Mouse (Mus musculus) c-Kit-negative CD71-positive TER-119-positive erythroid progenitor cells, embryonic 14.5 days (primary cell): ENCODE measurements at regions not wholly inside any gene's neighbourhood (a gene's known extent, or its start where the extent isn't known, plus 50 kb on each side); places are given as distances from the start of the nearest gene placed in this dataset.

Source experiments
- DNase-seq: peaks from one replicate; pipeline ENCODE4 v3.0.0-alpha.2; 2013; ENCODE audit warnings: low read depth, low spot score

DNA sequence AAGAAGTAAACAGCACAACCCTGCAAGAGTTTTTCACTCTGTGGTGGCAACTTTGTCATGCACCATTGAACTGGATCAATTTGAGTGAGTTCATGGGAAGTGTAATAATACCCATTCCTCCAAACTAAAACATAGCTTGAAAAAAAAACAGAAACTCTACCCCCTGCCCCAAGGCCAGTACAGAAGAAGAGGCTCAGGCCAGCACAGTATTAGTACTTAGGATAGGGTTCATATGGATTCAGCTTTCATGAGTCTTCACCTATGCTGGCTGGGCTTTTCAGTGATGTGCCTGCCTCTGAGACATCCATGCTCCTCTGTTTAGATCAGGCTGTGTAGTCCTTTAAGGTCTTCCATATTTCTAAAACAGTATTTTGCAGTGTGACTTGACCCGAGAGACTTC, 270.6 kb downstream of the 1190002N15Rik start:
- no peak for DNase-seq

DNA sequence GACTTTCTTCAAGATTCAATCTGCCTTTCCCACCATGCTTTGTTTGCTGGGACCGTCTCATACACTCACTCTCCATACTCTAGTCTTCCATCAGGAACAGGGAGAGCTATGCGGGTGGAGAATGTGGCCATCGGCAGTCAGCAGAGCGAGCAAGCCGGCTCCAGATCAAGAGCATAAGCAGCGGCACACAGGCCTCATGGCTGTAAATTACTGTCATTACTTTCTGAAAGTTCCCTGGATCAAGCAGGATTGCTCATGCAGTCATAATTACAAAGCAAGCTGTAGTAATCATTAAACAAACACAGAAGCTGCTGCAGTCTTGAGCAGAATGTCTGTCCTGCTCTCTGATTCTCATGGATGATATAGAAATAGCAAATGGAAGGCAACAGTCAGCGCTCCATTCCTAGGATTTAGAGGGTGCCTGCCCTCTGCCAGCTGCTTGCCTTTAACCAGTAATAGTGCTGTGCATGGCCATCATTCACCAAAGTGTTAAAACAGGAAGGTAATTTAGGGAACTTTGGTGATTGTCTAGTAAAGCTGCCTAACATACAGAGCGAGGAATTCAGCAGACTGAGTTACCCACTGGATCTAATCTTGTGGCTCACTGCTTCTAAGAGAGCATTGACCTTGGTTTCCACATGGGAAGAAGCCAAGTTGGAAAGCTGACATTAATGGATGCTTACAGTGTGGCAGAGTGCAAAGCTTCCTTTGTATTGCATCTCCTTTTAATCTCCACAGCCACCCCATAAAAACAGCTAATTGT, 298.2 kb downstream of the 1190002N15Rik start:
- no peak for DNase-seq

DNA sequence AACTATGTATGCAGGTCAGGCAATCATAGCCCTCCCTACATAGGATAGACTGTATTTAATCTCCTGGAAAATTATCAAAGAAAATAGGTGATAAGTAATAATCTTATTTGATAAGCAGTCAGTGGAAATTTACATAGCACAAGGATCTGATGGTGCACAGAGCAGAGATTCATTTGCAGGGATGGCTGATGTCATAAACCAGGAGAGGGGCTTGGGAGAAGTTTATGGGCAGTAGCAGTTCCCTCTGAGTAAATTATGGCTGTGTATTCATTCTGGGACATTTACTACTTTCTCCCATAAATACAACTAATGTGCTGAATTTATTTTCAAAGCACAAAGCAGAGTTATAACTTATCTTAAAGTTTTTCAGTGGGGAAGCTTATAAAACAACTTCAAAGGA, 299.3 kb downstream of the 1190002N15Rik start:
- DNase-seq, result no peak

DNA sequence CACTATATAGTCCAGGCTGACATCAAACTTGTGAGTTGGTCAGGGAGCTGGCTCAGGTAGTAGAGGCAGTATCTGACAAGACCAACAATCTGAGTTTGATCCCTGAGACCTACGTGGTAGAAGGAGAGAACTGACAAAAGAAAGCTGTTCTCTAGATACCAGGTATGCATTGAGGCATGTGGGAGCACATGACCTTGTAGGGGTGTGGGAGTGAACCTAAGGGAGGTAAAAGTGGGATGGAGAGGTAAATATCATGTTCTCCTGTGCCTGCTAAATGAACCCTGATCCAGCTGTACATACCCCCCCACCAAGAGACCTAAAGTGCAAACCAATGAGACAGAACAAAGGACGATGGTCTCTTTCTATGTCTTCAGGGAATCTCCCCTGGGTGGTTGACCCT, 308.3 kb downstream of the 1190002N15Rik start:
- DNase-seq, result no peak

DNA sequence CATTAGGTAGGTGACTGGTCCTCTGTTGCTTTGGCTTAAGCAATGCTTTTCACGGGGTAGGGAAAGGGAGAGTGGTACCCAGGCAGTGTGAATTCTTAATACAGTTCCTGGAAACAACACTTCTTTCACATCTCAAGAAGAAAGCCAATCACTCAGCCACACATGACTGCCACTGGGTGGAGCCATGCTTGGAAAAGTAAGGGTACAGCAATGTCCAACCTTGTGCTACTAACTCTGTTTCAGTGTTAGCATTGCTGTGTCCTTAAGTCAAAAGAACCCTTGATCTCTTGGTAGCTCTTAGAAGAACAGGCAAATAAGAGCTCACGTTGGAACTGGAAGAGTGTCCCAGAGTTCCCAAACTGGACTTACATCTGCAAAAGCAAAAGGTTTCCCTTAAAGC, 318.8 kb downstream of the 1190002N15Rik start:
- DNase-seq, result no peak

DNA sequence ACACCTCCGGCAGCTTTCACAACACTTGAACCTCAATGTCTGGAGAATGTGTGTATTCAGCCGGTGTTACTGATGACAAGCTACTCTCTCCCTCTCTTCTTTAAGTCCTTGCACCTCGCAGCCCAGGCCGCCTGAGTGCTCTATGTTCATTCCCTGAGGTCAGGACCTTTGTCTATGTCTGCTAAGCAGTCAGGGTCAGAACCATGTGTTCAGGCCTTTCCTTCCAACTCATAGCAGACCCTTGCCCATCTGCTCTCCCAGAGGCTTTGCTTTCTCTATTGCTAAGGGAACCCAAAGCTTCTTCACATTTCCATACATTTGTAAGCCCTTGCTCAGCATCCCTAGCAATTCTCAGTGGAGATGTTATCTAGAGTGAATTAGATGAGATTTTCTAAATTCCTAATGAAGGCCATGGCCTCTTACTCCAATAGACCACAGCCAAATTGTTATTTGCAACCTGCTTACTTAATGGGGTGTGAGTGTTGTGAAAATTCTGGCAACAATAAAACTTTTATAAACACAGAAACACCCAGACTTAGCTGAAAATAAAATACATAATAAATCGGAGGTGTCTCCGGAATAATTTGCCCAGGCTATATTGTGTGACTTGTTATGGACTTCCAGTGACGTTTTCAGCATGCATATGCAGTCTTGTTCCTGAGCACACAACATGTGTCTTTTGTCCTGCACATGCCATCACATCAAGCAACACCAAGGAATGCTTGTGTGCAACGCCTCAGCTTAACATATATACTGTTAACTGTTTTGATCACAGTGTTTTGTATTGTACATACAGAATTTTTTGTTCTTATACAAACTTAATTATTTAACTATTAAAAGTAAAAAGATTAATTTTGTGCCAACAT, 321.2 kb downstream of the 1190002N15Rik start:
- no peak for DNase-seq

DNA sequence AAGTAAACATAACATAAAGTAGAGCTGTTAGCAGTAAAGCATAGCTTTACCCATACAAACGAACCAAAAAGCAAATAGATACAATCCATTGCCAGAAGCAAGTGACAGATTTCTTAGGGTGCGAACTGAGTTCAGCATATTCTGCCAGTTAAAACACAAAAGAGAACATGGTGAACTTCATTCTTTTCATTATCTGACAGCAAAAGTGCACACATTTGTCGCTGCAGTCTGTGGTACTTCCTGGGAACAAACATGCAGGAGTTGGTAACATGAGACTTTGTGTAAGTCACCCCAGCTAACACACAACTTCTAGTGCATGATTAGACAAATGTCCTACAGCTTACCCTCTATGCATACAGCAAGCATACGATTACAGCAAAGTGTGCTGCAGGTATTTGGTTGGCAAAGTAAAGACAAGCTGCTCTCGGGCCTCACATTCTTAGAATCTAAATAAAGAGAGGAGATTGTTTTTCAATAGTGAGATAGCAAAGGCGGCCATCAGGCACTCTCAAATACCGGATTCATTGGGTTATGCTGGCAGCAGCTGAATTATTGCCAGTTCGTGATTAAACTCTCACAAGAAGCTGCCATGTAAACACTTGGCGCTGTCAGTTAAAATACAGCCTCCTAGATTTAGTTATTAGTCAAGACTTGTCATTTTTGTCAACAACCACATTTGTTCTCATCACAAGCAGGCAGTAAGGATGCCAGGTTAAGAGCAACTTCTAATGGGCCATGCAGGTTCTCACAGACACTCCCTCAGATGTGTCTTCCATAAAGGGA, 327.2 kb downstream of the 1190002N15Rik start:
- no peak for DNase-seq

DNA sequence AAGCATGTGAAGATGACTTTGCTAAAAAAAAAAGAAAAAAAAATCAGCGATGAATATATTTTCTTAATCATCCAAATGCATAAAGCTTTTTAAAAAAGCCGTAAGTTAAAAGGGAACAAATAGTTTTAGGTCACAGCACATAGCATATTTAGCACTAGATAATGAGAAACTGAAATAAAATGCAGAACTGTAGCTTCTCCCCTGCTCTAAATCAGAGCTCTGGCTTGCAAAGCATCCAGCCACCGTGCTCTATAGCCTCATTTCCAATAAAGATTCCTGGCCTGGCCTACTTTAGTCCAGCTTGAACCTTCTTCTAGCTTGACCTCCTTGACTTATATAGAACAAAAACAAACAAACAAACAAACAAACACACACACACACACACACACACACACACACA, 328.9 kb downstream of the 1190002N15Rik start:
- DNase-seq, result no peak

DNA sequence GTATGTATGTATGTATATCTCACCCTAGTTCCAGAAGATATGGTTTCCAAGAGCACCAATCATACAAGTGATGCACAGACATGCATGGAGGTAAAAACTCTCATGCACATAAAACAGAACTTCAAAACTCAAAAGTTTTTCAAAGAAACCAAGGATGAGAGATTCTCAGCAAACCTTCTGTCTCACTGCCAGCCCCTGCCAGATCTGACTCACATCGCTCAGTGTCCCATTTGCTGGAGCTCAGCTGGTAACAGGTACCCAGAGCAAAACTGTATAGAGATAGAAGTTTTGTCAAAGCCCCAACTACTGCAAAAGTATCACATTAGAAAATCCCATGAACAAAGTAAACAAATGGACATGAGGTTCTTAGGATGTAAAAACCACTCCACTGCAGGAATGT, 337.0 kb downstream of the 1190002N15Rik start:
- no peak for DNase-seq

DNA sequence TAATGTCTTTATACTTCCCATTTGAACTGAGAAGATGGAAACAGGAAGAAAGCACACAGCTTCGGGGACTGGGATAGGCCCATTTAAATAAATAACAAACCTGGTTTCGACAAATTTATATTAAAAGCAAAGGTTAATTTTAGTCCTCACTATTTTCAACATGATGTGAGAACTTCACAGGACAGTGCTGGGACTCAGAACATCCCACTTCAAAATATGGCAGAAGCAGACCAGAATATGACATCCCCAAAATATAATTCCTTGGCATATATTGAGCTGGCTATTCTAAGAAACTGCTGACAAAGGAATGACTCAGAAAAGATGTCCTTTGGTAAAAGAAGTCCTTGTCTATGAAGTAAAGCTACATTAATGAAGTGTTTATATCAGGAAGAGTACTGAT, 338.0 kb downstream of the 1190002N15Rik start:
- no peak for DNase-seq

DNA sequence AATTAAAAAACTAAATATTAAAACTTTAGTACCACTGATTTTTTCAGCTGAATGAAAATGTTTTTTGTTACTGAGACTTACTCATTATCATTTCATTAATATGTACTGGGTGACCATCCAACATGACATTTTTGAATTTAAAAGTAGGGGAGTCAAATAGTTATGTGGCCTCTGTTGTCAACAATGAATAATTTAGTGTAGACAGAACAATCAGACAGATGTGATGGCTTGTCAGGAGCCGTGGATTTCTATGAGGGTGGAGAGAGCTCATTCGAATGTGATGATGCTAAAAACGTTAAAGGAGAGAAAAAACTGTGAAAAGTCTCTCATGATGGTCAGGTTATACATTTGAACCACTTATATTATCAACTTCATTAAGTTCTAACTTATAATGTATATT, 346.8 kb downstream of the 1190002N15Rik start:
- no peak for DNase-seq

DNA sequence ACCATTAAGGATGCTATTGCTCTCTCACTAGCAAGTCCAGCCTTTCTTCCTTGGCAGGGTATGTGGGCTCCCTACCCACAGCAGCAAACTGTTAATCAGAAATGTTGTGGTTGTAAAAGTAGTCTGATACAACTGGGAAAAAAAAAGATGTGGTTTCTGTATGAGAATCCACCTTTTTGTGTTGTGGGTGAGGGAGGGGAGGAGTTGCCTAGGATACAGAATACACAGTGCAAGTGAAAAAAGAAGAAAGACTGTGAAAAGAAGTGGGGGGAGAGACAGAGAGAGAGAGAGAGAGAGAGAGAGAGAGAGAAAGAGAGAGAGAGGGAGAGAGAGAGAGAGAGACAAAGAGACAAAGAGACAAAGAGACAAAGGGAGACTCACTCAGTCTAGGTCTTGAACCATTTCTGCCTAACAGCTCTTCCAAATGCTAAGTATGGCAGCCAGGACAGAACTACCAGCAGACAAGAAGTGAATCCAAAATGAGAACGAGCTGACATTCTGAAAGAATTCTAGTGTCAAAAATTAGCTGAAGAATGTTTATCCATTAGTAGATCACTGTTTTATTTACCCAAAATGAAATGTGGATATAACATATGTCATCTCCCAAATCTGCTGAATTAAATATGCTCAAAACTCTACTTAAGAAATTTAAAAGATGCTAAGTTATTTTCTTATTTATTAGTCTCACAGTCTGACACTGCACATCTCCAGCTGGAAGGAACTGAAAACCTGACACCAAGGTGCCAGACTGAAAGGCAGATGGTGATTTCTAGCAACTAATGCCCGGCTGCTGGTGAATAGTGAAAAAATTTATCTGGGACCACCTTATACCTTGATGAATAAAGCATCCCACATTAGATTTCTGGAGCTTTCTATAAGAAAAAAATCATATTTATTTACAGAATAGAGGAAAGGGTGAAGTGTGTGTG, 347.7 kb downstream of the 1190002N15Rik start:
- no peak for DNase-seq

DNA sequence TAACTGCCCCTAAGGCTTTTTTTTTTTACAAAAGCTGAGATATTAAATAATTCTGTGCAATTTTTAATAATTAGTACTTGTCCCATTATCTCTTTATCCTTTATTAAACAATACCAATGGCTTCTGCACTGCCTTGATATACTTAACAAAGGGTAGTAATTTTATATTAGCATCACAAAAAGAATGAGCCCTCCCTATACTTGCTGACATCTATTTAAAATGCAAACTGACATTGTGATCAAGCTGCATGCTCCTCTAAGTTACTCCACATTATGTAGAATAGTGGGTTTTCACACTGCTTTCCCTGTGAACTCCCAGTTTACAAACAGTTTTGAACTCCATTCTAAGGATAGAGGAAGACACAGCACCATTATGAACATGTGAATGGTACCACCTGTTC, 349.8 kb downstream of the 1190002N15Rik start:
- no peak for DNase-seq

DNA sequence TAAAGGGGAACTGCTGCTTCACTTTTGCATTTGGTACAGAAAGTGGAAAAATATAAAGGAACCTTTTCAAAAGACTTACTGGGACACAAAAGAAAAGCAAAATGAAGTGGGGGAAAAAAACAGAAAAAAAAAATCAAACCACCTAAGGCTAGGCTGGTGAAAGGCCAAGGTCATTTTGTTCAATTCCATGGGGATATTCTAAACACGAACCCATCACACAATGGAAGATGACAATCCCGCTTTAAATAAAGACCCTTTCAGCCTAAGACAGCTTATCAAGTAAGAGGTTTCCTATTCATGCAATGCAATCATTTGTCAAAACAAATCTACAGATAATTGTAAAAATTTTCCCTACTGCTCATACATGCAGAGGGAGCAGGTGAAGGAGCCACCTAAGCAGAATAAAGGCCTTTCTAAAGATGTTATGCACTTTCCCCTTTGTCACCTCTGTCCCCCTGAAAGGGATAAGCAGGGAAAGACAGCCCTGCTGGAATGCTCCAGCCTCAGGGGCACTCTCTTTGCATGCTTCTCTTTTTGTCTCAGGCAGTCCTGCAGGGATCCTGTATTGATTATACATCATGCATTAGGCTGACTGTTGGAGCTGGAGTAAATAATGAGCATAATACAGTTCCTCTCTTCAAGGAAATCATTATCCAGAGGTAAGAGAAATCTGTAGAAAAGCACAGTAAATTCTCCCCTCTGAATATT, 367.8 kb downstream of the 1190002N15Rik start:
- no peak for DNase-seq

DNA sequence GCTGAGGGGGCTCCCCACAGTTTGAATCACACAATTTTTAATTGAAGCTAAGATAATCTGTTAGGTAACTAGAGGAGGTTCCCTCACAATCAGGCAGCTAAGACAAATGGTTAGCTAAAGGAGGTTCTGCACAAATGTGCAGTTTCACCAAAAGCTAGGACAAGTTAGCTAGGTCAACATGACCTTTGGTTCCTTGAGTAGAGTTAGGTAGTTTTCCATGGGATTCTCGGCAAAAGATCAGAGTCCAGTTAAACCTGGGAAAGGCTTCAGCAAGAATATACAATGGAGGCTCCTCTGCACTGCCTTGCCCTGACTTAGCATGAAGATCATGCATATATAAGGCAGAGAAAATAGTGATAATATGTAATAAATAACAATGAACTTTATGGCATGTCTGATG, 374.2 kb downstream of the 1190002N15Rik start:
- no peak for DNase-seq

DNA sequence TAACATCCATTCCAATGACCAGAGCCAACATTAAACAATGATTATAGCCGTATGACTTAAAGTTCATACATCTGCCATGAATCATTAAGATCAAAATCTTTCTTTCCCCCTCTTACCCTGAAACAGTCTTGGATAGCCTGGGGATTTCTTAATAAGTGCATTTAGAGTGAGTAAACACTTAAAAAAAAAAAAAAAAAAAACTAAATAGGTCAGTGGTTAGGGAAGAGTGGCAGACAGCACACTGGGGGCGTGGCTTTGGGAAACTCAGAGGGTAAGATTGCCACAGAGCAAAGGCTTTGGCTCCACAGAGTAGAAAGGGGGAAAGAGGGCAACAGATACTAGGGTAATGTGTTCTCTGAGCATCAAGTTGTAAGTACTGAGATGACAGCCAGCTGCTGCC, 382.3 kb downstream of the 1190002N15Rik start:
- no peak for DNase-seq

DNA sequence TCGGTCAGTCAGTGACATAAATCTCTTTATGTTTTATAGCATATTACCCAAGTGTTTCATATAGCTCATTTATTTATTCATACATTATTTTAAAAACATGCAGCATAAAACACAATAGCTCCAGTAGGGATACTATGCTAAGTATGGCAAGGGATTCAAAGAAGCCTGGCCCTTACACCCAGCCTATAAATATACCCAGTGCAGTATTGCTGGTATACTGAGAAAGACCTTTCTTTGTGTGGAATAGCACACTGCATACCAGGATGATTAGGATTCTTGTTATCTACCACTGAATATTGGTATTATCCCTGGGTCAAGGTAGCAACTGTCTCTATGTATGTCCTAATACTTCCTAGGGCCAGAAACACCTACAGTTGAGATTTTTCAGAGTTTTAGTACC, 389.4 kb downstream of the 1190002N15Rik start:
- DNase-seq, result no peak

DNA sequence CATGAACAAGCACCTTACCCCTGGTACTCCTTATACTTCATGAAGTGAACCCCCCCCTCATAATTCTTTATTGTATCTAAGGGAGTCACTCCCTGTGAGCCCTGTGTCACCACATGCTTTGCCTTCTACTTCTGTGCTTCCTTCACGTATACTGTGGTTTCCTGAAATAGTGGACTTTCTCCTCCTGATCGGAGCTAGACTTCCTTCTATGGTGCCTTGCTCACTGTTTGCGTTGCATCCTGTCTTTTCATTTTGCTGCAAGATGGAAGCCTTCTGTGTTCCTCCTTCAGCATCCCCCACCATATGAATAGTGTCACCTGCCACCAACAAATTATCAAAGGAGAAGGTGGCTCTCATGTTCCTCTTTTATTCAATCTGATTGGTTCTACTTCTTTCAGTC, 391.1 kb downstream of the 1190002N15Rik start:
- no peak for DNase-seq

DNA sequence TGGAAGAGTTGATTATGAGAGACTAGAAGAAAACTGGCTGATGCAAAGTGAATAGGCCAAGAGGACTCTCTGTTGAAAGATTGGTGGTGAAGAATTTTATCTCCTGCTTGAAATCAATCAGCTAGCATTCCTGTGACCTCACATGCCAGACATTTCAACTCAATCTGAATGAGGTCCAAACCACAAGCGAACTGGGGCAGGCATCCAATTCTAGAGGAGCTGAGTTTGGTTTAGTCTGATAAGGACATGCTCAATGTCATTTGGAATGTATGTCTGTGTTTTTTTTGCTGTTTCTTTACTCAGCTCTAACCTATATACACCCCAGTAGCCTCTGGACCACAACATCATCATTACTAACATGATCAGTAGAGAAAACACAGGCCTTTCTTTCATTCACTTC, 401.4 kb downstream of the 1190002N15Rik start:
- DNase-seq, result no peak

DNA sequence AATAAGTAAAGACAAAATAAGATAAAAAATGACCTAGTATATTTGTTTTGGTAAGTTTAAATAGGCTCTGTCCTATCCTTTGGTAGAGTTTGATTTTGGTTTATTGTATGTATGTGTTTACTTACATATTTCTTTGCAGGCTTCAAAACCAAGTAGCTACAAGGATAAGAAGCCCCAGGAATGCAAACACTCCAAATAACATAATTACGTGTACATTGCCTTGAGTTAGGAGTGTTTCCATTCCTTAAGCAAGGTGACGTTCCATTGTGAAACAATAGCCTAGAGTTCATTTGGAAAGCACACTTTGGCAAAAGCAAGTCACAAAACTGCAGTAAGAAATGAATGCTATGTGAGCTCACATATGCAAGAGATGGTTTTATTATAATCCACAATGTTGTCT, 404.2 kb downstream of the 1190002N15Rik start:
- DNase-seq, result no peak

DNA sequence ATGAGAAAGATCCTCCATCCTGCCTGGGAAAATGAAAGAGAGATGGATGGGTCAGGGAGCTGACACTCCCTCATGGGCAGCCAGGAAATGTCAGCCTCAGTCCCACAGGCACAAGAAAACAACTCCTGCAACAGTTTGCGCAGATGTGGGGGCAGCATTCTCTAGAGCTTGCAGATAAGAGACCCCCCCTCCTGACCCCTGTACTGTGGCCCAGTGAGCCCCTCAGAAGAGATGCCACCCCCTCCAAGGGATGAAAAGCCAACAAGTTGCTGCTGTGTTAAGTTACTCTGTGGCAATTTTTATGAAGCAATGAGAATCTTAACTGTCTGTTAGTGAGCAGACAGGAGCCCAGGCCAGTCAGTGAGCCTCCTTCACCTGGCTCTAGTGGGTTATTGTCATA, 406.5 kb downstream of the 1190002N15Rik start:
- no peak for DNase-seq
